Mouse (Mus musculus) G1E (cell line): ENCODE results near the gene Arid5b. TPM values are rescaled to one million over a fixed set of nuclear protein-coding genes. Genes with fewer than 3 reads are reported as not detected.

Experiments used
- ATAC-seq: 2 replicates; pipeline ENCODE4 v1.8.0; 2016; ENCODE audit warnings: mild to moderate bottlenecking; ENCODE audit not compliant: insufficient number of reproducible peaks, poor library complexity, low FRiP score, severe bottlenecking; ENCODE audit errors: extremely low read depth
- DNase-seq: peaks from one replicate; pipeline ENCODE4 v3.0.0; 2012; ENCODE audit warnings: low spot score
- H3K27me3 ChIP-seq: 2 replicates; pipeline ENCODE4 v1.6.1; 2012; ENCODE audit warnings: mild to moderate bottlenecking, low read length, inconsistent platforms; ENCODE audit not compliant: insufficient read depth
- H3K36me3 ChIP-seq: replicated peaks from 2 replicates; pipeline ENCODE3; 2012; ENCODE audit warnings: mild to moderate bottlenecking, inconsistent platforms
- H3K4me1 ChIP-seq: 2 replicates; pipeline ENCODE4 v1.6.1; 2012; ENCODE audit warnings: low read depth, low read length, inconsistent platforms, mixed read lengths; ENCODE audit not compliant: insufficient read depth
- H3K4me3 ChIP-seq: 2 replicates; pipeline ENCODE4 v1.5.1; 2012; ENCODE audit warnings: low read depth, mild to moderate bottlenecking, inconsistent platforms, low read length, moderate library complexity, mixed read lengths
- H3K9me3 ChIP-seq: replicated peaks from 2 replicates; pipeline ENCODE4 v1.6.1; 2012; ENCODE audit warnings: inconsistent platforms
- CTCF ChIP-seq: IDR thresholded peaks from 2 replicates; pipeline ENCODE4 v1.5.1; 2012; ENCODE audit warnings: low read depth, low read length, inconsistent platforms, mixed read lengths
- GATA1 ChIP-seq: IDR thresholded peaks from 2 replicates; pipeline ENCODE4 v1.6.1; 2012; ENCODE audit warnings: borderline replicate concordance, low read length, inconsistent platforms, mixed read lengths
- GATA2 ChIP-seq: IDR thresholded peaks from 2 replicates; pipeline ENCODE4 v1.6.1; 2012; ENCODE audit warnings: low read depth, low read length, inconsistent platforms, borderline replicate concordance
- POLR2AphosphoS5 ChIP-seq: IDR thresholded peaks from 2 replicates; pipeline ENCODE4 v1.6.1; 2012; ENCODE audit warnings: low read depth, low read length, inconsistent platforms; ENCODE audit not compliant: insufficient replicate concordance
- TAL1 ChIP-seq: conservative IDR thresholded peaks from 2 replicates; pipeline ENCODE4 v1.6.1; 2012; ENCODE audit warnings: low read depth, low read length, inconsistent platforms, mixed read lengths
- polyA plus RNA-seq: library from polyadenylated mRNA; stranded (reverse); fragments of >175 nt; gene quantifications from 2 replicates; pipeline ENCODE4 v1.2.3, GENCODE M21; 2012
- total RNA-seq, 2 experiments: library from RNA; stranded (forward) in 1 of 2; stranded (reverse) in 1 of 2; fragments of 200-1000 nt in 1 of 2; fragments of >200 nt in 1 of 2; fragmentation: Nextera tagmentation in 1 of 2; gene quantifications; 2 replicates each; pipeline ENCODE4 v1.2.3; 2014 to 2017

Gene Arid5b
- total and polyA plus RNA-seq, 3 experiments, result 0.16 TPM; not detected in 2

GRCm38 (mm10) chr10:68182266-68182665, 96.3 kb downstream of the Arid5b start:
- ATAC-seq (no peak), DNase-seq (no peak)
- peaks cover 59% of the 10 kb centered on the region for H3K9me3 ChIP-seq

GRCm38 (mm10) chr10:68181156-68181555, 97.4 kb downstream of the Arid5b start:
- ATAC-seq, result no peak
- Histone ChIP-seq H3K4me1 (no peaks in the 10 kb centered on the region), H3K9me3 (peaks cover 56% of the 10 kb centered on the region), H3K36me3 (no peaks in the 10 kb centered on the region), H3K4me3 (no peak overlapping the region), H3K27me3 (no peaks in the 10 kb centered on the region)
- TF ChIP-seq GATA1 (no peak), POLR2AphosphoS5 (no peak)
- no peak for DNase-seq

More at GRCm38 (mm10) chr10:68182266-68182665, 96.3 kb downstream of the Arid5b start:
- TF ChIP-seq CTCF, result no peak
- TF ChIP-seq GATA2, result no peak
- no peak for TF ChIP-seq GATA1
- TF ChIP-seq POLR2AphosphoS5, result no peak
- no peak for TF ChIP-seq TAL1
- no peaks in the 10 kb centered on the region for H3K4me1 ChIP-seq
- no peaks in the 10 kb centered on the region for H3K36me3 ChIP-seq
- no peaks in the 10 kb centered on the region for H3K27me3 ChIP-seq
- H3K4me3 ChIP-seq, result no peak overlapping the region

GRCm38 (mm10) chr10:68180721-68181120, 97.8 kb downstream of the Arid5b start:
- no peak for ATAC-seq
- Histone ChIP-seq H3K4me3 (no peak overlapping the region), H3K9me3 (peaks cover 55% of the 10 kb centered on the region), H3K27me3 (no peaks in the 10 kb centered on the region), H3K36me3 (no peaks in the 10 kb centered on the region), H3K4me1 (no peaks in the 10 kb centered on the region)
- TF ChIP-seq GATA1 (no peak), TAL1 (no peak), POLR2AphosphoS5 (no peak), CTCF (no peak), GATA2 (no peak)
- DNase-seq, result no peak

GRCm38 (mm10) chr10:68180151-68180550, 98.4 kb downstream of the Arid5b start:
- no peak overlapping the region for H3K4me3 ChIP-seq
- TF ChIP-seq POLR2AphosphoS5 (no peak), GATA2 (no peak), GATA1 (no peak), TAL1 (no peak), CTCF (no peak)
- DNase-seq (no peak), ATAC-seq (no peak)
- H3K4me1 ChIP-seq, result no peaks in the 10 kb centered on the region
- no peaks in the 10 kb centered on the region for H3K36me3 ChIP-seq
- peaks cover 54% of the 10 kb centered on the region for H3K9me3 ChIP-seq
- no peaks in the 10 kb centered on the region for H3K27me3 ChIP-seq

GRCm38 (mm10) chr10:68179741-68180140, 98.8 kb downstream of the Arid5b start:
- no peaks in the 10 kb centered on the region for H3K4me1 ChIP-seq
- no peak for ATAC-seq
- no peaks in the 10 kb centered on the region for H3K36me3 ChIP-seq
- no peaks in the 10 kb centered on the region for H3K27me3 ChIP-seq
- no peak overlapping the region for H3K4me3 ChIP-seq
- no peak for TF ChIP-seq GATA2
- TF ChIP-seq CTCF, result no peak
- no peak for DNase-seq
- peaks cover 55% of the 10 kb centered on the region for H3K9me3 ChIP-seq

GRCm38 (mm10) chr10:68179339-68179738, 99.2 kb downstream of the Arid5b start:
- ATAC-seq, result no peak
- H3K9me3 ChIP-seq, result peaks cover 56% of the 10 kb centered on the region
- no peak for DNase-seq
- H3K27me3 ChIP-seq, result no peaks in the 10 kb centered on the region
- no peaks in the 10 kb centered on the region for H3K36me3 ChIP-seq
- no peak overlapping the region for H3K4me3 ChIP-seq
- H3K4me1 ChIP-seq, result no peaks in the 10 kb centered on the region
- TF ChIP-seq GATA1 (no peak), TAL1 (no peak), GATA2 (no peak), POLR2AphosphoS5 (no peak), CTCF (no peak)

- DNase-seq (no peak), ATAC-seq (no peak)
- Histone ChIP-seq H3K9me3 (peaks cover 47% of the 10 kb centered on the region), H3K27me3 (no peaks in the 10 kb centered on the region), H3K36me3 (no peaks in the 10 kb centered on the region), H3K4me1 (no peaks in the 10 kb centered on the region), H3K4me3 (no peak overlapping the region)
- TF ChIP-seq POLR2AphosphoS5, result no peak
- no peak for TF ChIP-seq TAL1
- no peak for TF ChIP-seq CTCF
- TF ChIP-seq GATA1, result no peak
- no peak for TF ChIP-seq GATA2
Measured at GRCm38 (mm10) chr10:68177697-68178485, 100.6 kb downstream of the Arid5b start.
